Mouse (Mus musculus) CD8-positive naive resting alpha-beta T cell, adult 2 months (primary cell): Measurements from ENCODE around the gene Aspdh.

Experiments
- DNase-seq, 2 experiments: peaks; one replicate each; pipeline ENCODE4 v3.0.0; 2022; ENCODE audit warnings: low read depth in 2 of 2, low spot score in 2 of 2

The Aspdh gene

DNA sequence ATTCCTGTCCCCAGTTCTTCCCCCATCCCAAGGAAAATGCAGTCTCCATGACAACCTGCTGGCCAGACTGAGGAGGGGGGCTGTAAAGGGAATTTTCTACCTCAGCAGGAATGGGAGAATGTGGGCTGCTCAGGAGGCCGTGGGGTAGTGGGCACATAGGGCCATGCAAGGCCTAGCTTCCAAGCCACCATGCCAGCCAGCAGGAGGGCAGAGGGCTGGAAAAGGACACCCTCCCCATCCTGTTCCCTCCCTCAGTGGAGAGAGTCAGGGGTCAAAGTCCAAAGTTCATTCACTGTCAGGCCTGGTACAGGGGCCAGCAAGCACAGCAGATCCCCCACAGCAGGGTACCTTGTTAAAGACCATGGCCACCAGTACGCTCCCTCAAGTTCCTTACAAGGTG is at the start of gene Aspdh:
Gene Aspdh (plus strand): TSS at position 281 of the 400 bp plus-strand sequence.
- no peak for DNase-seq

DNA sequence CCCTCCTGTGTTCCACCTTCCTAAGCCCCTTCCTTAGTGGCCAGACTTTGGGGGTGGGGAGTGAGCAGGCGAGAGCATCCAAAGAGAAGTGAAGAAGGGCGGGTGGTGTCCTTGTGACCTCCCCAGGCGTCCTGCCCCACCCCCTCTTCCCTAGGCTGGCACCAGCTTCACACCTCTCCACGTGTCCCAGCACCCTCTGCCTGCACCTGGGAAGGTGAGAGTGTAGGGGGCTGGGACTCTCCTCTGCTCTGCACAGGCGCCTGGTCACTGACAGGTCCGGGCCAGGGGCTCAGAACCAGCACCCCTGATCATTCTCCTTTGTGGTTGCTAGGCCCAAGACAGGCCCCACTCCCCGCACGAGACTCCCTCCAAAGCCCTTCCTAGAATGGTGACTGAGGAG is 37.5 kb upstream of the Aspdh start:
- no peak for DNase-seq

DNA sequence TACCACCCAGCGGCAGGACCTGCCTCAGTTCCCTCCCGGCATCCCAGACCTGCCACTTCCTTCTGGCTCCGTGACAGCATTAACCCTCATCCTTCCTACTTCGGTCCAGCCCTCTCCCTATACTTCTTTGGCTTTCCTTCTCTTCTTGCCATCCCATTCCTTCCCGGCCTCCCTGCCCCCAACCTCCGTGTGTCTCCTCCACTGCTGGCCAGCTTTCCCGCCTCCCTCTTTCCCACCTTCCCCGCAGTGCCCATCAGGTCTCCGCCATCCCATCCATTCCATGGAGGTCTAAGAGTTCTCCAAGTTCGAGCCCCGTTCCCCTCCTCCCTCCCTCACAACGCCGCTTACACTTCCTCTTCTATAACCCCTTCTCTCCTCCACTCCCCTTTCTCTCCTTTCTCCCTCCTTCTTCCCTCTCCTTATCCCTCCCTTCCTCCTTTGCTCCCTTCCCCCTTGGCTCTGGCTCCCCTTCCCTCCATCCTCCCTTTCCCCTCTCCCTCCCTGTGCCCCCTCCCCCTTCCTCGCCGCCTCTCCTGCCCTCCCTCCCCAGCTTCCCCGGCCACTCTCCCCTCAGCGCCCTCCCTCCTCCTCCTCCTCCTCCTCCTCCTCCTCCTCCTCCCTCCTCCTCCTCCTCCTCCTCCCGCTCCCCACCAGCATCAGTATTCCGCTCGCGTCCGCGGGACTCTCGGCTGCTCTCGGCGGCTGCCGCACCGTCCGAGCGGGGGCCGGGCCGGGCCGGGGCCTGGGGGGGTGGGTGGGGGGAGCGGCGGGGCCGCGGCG is 36.8 kb upstream of the Aspdh start:
- no peak for DNase-seq

DNA sequence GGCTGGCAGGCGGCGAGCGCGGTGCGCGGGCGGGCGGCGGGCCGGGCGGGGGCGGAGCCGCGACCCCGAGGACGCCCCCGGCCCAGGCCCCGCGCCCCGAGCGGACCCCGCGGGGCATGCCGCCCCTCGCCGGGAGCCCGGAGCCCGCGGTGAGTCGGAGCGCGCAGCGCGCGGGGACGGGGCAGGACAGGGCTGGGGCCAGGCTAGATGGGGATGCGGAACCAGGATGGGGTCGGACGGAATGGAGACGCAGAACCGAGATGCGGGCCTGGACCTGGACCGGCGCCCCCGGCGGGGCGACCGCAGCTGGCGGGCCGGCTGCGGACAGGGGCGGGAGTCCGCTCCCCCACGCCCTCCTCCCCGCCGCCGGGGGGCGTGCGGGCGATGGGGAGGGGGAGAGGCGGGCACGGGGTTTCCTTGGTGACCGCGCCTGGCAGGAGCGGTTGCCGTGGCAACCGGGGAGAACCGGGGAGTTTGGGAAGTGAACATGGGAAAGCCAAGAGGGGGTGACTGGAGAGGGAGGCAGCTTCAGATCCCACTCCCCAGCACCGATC is 36.1 kb upstream of the Aspdh start, which contains the start of gene Lrrc4b:
Gene Lrrc4b (plus strand): TSS at position 51 of the 554 bp plus-strand sequence.
- no peak for DNase-seq

DNA sequence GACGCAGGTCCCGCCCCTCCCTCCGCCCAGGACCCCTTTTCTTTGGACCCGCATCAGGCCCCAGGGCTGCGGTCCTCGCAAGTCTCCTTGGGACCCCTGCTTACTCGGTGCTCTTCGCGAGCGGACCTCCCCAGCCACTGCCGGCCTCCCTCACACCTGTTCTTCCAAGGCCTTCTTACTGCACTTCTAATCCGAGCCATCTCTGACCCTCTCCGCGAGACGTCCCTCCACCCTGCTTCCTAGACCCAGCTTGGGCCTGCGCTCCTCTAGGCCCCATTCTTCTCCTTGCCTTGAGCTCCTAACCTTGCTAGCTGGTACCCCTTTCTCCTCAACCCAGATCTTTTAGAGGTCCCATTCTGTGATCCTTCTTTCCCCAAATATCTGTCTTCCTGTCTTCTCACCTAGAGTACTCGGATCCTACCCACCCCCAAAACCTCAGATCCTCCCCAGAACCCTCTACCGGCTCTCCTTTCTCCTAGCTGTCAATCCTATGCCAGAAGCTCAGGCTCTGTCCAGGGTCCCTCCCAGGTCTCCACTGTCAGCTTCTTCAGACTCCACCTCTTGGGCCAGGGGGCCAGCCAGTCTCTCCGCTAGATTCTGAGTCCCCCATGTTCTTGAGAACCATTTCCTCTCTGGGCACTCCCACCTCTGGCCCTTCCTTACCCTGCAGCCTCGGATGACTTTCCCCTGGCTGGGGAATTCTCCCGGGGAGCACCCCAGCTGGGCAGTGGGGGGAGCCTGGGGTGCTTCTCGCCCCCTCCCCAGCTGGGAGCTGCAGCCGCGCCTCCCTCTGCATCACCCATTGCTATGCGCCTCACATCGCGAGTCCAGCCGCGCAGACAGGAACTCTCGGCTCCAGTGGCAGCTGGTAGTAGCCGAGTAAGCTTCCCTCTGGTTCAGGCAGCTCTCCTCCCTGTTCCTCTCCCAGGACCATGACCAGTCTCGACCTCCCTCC is 35.4 kb upstream of the Aspdh start:
- no peak for DNase-seq

DNA sequence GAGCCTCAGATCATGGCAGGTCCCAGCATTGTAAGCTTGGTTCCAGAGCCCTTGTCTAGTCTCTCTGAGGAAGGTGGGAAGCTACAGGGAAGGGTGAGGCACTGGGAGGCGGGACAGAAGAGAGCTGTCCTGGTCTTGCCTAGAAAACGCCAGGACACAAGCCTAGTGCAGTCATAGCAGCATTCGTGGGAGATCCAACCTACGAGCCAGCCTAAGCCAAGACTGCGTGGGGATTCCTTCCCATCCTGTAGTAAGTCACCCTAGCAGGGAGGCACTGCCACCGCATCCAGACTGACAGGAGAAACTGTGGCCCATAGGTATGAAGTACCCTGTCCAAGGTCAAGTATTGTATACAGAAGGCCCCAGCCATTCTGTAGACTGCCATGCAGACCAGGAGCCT is 32.6 kb upstream of the Aspdh start:
- no peak for DNase-seq

DNA sequence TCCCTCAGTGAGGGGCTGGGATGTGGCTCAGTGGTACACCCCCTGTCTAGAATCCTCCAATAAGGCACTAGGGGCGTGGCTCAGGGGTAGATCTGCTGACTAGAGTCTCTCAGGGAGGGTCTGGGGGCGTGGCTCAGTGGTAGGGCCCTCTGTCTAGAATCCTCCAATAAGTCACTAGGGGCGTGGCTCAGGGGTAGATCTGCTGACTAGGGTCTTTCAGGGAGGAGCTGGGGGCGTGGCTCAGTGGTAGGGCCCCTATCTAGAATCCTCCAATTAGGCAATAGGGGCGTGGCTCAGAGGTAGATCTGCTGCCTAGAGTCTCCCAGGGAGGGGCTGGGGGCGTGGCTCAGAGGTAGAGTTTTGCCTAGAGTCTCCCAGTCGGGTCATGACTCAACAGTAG is 31.8 kb upstream of the Aspdh start:
- DNase-seq = no peak

DNA sequence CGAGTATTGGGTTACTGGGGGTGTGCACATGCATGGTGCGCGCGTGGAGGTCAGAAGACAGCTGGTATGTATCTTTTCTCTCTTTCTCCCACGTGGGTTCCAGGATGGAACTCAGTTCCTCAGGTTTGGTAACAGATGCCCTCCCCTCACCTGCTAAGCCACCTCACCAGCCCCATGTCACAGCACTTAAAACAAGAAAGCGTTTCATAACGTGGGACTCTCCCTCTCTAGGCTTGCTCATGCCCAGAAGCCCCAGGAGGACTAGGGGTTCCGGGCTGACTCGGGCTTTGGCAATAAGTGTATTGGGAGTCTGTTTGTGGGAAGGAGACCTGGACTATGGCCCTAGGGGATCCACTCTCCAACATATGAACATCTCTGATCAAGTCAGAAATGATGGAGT is 31.1 kb upstream of the Aspdh start:
- DNase-seq = no peak

DNA sequence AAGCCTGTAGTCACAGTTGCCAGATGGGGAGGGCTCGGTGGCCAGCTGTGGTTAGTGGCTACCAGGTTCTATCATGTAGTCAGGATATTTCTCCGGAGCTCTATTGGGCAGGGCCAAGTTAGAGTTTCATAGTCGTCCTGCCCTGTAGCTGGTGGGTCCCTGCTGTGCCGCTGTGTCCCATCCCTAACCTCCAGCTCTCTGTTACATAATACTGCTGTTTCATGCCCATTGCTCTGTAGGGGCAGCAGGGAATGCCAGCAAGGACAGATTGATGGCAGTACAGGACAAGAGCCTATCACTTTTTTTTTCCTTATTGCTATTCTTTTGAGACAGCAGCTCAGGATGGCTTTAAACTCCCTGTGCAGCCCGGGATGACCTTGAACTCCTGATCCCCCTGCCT is 29.4 kb upstream of the Aspdh start:
- no peak for DNase-seq

DNA sequence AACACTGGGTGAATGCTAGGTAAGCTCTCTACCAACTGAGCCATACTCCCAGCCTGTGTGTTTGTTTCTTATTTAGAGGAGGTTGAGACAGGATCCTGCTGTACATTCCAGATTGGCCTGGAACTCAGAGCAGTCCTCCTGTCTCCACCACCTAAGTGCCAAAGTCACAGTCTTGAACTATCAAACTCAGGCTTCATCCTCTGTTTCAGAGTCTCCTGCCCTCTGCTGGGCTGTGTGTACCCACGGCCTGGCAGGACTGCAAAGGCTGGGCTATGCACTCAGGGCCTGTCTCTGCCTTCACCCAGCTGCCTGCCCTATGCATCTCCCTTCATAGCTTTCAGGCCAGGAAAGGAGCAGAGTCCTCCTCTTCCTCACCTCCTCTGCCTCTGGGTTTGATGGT is 28.9 kb upstream of the Aspdh start:
- no peak for DNase-seq

DNA sequence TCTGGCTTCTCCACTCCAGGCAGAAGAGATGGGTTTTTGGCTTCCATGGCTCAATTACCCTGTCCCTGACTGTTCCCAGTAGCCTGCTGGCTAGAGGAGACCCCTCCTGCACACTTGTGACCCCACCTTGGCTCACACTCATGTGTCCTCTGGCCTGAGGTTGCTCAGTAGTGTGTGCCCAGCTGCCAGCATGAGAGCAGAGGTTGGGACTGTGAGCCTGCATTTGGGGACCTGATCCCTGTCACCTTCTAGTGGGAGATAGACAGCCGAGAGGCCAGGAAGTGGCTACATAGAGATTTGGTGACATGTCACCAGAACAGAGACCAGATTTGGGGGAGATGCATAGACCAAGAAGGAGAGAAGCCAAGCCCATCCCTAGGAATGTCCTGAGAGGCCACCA is 28.0 kb upstream of the Aspdh start:
- no peak for DNase-seq

DNA sequence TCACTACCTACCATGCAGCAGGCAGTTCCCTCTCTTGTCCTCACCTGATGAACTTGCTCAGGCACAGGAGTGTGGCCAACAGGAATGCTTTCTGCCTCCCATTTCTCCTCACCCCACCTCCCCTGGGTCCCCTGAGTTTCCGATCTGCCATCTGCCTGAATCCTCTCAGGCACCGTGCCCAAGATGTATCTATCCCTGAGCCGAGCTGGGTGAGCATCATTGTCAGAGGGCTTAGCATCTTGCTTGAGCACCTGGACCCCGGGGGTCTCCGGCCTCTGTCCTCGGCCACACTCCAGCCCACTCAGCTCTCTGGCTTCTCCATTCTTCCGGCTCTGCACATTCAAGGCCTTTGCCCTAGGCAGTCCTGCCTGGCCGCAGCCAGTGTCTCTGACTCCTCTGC is 27.3 kb upstream of the Aspdh start:
- DNase-seq = no peak

DNA sequence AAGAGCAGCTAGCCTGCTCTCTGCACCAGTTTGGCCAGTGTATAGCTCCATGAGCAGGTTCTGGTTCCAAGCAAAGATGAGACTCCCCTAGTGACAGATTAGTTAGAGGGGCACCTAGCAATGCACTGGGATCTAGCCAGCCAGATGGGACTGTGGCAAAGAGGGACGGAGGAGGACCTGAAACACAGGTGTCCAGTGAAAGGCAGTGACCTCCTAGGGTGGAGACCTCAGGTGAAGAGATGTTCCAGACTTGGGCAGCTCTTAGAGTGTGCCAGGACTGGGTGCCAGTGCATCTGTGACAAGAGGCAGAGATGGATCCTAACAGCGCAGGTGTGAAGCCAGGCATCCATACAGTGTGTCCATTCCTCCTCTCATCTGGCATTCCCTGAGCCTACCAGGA is 25.5 kb upstream of the Aspdh start:
- DNase-seq = no peak

DNA sequence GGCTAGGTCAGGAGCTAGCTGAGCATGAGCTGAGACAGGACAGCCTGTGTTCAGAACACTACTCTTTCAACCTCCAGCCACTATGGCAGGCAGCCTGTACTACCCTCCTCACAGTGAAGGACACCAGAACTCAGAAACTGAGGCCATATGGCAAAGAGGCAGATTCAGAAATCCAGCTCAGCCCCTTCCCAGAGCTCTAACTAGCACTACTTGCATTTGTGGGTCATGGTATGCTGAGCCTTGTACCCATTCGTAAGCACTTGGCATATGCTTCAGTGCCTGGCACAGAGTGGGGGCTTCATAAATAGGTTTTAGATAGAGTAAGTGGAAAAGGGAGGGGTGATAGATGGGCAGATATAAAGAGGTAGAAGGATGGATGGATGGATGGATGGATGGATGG is 24.7 kb upstream of the Aspdh start:
- no peak for DNase-seq

DNA sequence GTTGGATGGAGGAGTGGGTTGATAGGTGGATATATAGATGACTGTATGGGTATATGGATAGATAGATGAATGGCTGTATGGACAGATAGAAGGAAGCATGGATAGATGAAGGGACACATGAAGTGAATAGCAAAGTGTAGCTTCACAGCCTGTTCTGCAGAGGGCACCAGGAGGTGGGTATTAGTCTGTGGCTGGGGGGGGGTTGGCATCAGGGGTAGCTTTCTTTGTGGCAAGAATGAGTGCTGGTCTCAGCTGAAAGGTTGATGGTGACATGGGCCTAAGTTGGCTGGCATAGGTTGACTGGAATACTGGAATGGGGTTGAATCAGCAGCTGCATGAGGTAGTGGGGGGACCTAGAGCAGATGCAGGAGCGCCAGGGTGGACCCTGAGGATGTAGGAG is 24.0 kb upstream of the Aspdh start:
- DNase-seq = no peak

DNA sequence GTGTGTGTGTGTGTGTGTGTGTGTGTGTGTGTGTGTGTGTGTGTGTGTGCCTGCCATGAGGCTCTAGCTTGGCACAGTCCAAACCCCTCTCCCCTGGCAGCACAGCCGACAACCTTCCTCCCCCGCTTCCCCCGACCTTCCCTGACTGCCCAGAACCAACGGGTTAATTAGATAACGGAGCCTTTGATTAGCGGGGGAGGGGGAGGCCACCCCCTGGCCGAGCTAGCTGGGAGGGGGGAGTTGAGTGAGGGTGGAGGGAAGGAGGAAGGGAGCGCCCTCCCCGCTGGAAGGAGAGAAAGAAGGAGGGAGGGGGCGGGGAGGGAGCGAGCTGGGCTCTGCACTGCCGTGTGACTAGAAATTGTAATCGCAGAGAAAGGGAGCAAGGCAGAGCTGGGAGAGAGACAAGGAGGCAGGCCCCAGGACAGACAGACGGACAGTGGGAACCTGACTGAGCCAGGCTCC is 23.5 kb upstream of the Aspdh start:
- no peak for DNase-seq

DNA sequence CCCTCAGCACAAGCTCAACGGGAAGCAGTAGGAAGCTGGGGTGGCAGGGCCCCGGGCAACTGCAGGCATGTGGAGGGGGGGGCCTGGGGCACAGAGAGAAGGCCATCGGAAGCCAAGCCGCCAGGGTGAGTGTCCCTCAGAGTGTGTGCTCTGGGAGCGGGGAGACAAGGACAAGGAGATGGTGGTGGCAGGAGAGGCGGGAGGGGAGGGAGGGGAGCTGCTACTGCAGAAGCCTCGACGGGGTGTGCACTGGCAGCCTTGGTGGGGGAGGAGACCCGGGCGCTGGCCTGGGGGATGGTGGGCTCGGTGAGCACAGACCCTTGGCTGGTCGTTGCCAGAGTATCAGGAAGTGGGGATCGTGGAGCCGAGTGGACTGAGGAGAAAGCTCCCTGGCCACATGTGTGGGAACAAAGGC is 22.8 kb upstream of the Aspdh start:
- no peak for DNase-seq

DNA sequence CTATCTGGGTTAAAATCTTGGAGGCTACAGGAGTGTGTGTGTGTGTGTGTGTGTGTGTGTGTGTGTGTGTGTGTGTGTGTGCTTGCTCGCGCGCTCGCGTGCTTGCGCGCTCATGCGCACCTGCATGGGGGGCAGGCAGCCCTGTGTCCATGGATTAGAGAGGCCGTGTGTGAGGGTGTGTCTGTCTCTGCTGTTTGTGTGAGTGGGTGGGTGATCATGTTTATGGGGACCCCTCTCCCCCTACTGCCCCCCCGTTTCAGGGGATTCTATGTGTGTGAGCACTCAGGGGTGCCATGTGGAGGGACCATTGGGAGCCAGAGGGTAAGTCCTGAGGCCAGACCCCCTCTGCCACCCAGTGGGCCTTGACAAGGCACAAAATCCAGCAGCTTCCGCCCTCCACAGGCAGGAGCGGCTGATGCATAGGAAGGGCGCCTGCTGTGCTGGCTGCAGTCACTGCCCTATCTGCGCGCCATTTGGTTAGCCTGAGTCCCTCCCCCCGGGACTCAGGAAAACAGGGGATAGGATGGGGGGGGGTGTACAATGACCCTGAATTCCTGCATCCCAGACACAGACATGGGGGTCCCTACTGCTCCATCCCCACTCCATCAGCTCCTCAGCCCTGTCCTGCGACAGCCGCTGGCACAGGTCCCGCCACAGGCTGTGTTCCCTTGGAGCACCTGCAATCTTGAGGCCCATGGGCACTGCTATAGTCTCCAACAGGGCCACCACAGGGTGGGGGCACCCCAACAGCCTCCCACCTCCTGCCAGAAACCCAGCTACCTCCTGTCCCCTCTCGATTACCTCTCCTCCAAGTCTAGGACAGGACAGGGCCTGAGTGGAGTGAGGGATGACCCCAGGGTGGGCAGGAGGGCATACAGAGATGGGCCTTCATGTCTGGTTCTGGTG is 21.7 kb upstream of the Aspdh start:
- DNase-seq = no peak

DNA sequence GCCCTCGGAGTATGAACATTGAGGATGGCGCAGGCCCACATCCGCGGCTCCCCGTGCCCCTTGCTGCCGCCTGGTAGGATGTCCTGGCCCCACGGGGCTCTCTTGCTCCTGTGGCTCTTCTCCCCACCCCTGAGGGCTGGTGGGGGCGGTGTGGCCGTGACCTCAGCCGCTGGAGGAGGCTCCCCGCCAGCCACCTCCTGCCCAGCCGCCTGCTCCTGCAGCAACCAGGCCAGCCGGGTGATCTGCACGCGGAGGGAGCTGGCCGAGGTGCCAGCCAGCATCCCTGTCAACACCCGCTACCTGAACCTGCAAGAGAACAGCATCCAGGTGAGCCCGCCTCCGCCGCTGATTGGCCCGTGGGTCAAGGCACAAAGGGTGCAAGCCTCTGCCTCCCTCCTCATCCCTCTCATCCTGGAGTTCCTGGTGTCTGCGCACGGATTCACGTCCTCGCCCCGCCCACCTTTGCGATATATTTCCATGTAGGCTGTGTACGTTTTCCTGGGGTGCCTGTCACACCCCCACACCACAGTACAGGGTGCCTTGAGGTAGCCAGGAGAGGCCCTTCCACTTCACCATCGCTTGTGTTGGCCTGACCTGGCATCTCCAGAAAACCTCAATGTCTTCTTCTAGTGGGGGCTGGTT is 20.2 kb upstream of the Aspdh start:
- no peak for DNase-seq

DNA sequence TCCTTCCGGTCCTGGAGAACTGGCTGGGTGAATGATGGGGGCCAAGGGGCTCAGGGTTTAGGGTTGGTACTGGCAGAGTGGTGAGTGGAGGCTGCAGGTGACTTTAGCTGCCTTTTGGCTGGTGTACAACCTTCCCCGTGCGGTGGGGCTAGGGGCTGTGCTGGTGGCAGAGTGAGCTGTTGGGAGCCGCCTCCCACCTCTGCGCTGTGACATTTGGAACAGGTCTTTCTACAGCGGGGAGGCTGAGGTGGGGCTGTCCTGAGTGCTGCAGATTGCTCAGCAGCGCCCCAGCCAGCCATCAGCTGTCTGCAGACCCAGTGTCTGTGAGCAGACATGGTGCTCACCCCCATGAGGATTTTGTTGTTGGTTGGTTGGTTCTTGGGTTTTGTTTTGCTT is 19.7 kb upstream of the Aspdh start:
- DNase-seq = no peak
